Mouse (Mus musculus): Measurements from ENCODE around the gene Ypel2. TPM values are rescaled to one million over a fixed set of nuclear protein-coding genes. Genes with fewer than 3 reads are reported as not detected.
"Not testable (repeated sequence)": the region's sequence is repeated elsewhere in the genome, so short reads cannot be mapped to it uniquely, and the experiment has no call there.

The Ypel2 gene
- 10 to 100 TPM; 26.1 to 31.3 TPM for total RNA-seq (2021)

DNA sequence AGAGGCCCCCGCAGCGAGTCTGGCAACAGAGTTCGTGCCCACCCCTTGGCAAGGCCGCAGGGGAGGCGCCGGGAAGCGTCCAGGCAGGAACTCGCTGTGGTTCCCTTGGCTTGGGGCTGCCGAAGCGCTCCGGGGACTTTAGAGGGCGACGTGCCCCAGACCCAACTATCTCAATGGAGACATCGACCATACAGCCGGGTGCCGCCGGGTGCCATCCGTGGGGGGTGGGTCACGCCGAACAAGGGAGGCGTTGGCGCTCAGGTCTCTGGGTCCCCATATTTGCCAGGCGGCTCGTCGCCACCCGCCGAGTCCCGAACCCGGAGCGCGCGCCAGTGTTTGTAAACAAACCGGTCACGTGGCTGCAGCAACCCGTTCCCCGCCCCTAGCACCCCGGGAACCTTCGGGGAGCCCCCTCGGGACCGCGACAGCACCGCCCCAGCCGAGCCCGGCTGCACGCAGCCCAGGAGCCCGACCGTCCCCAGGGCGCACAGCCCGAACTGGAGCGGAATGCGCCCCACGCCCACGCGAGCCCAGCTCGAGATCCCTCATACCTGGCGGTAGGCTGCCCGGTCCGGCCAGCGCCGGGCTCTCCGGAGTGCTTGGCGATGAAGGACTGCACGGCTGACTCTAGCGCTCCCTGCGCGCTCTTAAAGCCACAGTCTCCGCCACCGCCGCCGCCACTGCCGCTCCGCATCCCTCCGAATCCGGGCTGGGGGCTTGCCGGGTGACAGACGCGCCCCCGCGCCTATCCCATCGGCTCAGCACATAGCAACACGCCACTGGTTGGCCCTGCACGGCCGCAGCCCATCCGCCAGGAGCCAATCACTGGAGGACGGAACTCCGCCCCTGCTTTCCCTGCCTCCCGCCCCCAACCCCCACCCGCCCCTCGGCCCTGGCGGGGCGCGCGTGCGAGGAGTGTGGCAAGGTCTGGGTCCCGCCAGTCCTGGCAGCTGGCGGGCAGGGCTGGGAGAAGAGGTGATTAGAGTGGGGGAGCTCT lies at the start of gene Ypel2:
TSS of gene Ypel2 (minus strand) at position 667 of the 997 bp plus-strand sequence.
- DNase-seq, result peak; percentile 97 to 99
- intact Hi-C loops (cut with DNase I), result loop anchor here (2.0 to 10.0 kb wide), 4 partner anchors 29 to 186 kb away; partner anchors contain the start of gene Dhx40

DNA sequence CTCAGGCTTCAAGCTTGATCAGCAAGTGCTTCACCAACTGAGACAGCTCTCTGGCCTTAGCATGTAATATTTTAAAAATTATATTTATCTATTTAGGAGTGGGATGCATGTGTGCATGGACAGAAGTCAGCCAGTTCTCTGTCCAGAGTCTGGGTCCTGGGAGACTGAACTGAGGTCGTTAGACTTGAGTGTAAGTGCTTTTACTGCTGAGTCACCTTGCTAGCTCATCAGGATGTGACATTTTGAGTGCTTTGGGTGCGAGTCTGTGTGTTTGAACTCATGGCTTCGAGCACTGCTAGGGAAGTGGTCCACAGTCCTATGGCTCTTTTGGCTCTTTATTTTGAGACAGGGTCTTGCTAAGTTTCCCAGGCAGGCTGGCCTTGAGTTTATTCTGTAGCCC lies 49.5 kb upstream of the Ypel2 start:
- no peak for DNase-seq
- intact Hi-C loops (cut with DNase I), result no loop called here

- intact Hi-C loops (cut with DNase I), result no loop called here
These were observed 45.9 kb upstream of the Ypel2 start for GRCm38 (mm10) chr11:87039307-87039963.

GRCm38 (mm10) chr11:87036180-87036579 lies 42.7 kb upstream of the Ypel2 start:
- DNase-seq, result no peak
- intact Hi-C loops (cut with DNase I), result no loop called here

More at GRCm38 (mm10) chr11:87039307-87039963, 45.9 kb upstream of the Ypel2 start:
- DNase-seq, result no peak

GRCm38 (mm10) chr11:87028212-87028611 lies 34.7 kb upstream of the Ypel2 start:
- intact Hi-C loops (cut with DNase I), result no loop called here
- no peak for DNase-seq

- intact Hi-C loops (cut with DNase I), result no loop called here
- peak; percentile 36 to 41 for DNase-seq
These were observed 32.8 kb upstream of the Ypel2 start for GRCm38 (mm10) chr11:87026096-87026875.

DNA sequence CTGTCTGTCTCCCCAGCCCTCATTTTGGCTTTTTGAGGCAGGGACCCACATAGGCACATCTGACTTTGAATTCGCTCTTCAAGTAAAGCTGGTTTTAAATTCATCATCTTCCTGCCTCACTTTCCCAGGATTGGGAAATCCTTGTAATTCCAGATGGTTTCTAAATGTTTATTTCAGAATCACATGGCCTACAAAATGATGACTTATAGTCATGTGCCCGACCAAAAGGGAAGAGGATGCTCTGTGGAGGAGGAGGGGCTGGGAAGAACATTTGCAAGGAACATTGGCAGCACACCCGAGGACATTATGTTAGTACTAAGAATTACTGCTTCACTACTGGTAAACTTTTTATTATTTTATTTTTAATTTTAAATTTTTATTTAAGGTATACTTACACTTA lies 31.8 kb upstream of the Ypel2 start:
- DNase-seq, result no peak
- intact Hi-C loops (cut with DNase I), result no loop called here

DNA sequence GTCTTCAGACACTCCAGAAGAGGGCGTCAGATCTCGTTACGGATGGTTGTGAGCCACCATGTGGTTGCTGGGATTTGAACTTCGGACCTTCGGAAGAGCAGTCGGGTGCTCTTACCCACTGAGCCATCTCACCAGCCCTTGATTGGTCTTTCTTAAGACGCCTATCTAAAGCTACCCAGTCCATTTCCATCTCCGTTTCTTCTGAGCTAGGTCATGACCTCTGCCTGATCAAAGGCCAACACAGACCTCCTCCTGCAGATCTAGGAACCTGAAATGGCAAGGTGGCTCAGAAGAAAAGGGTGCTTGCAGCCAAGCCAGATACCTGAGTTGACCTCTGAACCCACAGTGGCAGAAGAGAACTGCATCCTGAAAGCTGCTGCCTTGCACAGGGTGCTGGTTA lies 29.7 kb upstream of the Ypel2 start:
- intact Hi-C loops (cut with DNase I); DNase-seq: not testable (repeated sequence)

- intact Hi-C loops (cut with DNase I), result no loop called here
- no peak for DNase-seq
These were observed 29.3 kb upstream of the Ypel2 start for GRCm38 (mm10) chr11:87022765-87023164.

- intact Hi-C loops (cut with DNase I), result no loop called here
- DNase-seq, result no peak
These were observed 28.0 kb upstream of the Ypel2 start for GRCm38 (mm10) chr11:87021551-87021950.

- no peak for DNase-seq
- intact Hi-C loops (cut with DNase I), result no loop called here
These were observed 26.9 kb upstream of the Ypel2 start for GRCm38 (mm10) chr11:87020449-87020848.

GRCm38 (mm10) chr11:87019431-87019830 lies 25.9 kb upstream of the Ypel2 start:
- intact Hi-C loops (cut with DNase I), result loop anchor here (10.0 kb wide), 1 partner anchor 365 kb away; no protein-coding TSS in a partner anchor
- no peak for DNase-seq

DNA sequence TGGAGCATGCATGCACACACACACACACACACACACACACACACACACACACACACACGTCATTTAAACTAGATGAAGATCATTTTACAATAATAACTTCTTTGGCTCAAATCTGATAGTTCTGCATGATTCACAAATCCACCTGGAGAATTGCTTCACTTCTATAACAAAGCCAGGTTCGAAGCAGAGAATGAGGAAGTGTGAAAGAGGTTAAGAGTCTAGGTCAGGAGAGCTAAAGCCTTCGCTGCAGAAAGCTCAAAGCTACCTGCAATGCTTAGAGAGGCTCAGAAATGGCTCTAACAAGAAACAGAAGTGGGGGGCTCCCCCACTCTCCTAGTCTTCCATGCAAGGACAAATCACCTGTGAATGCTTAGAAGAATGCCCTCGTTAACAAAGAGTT lies 24.6 kb upstream of the Ypel2 start:
- no peak for DNase-seq
- intact Hi-C loops (cut with DNase I), result loop anchor here (10.0 kb wide), 1 partner anchor 363 kb away; no protein-coding TSS in a partner anchor

DNA sequence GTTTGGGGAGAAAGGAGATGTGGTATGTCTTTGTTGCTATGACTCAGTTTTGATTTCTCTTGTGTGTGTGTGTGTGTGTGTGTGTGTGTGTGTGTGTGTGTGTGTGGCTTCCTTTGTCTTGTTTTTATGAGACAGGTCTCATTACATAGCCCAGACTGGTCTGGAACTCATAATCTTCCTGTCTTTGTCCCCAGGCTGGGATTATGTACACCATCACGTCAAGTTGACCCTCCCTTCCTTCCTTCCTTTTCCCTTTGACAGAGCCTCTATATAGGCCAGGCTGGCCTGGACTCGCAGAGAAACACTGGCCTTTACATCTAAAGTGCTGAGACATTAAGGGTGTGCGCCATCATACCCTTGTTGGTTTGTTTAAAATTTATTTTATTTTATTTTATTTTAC lies 22.2 kb upstream of the Ypel2 start:
- intact Hi-C loops (cut with DNase I), result loop anchor here (10.0 kb wide), 1 partner anchor 361 kb away; no protein-coding TSS in a partner anchor

DNA sequence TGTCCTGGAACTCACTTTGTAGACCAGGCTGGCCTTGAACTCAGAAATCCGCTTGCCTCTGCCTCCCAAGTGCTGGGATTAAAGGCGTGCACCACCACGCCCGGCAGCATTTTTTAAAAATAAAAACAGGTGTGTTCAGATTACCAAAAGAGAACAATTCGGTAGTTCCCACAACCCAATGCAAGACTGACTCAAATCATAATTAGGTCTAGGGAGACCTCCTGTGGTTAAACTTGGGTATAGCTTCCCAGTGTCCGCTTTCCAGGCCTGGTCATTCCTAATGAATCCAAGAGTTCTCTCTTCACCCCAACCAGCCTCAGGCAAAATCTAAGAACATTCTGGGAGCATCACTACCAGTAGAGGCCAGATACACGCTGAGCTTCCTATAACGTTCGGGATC lies 17.0 kb upstream of the Ypel2 start:
- DNase-seq, result peak; percentile 76 to 85
- intact Hi-C loops (cut with DNase I), result loop anchor here (2.0 to 10.0 kb wide), 2 partner anchors 356 to 442 kb away; no protein-coding TSS in a partner anchor

More for the DNA sequence above, 22.2 kb upstream of the Ypel2 start:
- DNase-seq, result no peak

- intact Hi-C loops (cut with DNase I), result no loop called here
These were observed 13.9 kb upstream of the Ypel2 start for GRCm38 (mm10) chr11:87007371-87007770.

DNA sequence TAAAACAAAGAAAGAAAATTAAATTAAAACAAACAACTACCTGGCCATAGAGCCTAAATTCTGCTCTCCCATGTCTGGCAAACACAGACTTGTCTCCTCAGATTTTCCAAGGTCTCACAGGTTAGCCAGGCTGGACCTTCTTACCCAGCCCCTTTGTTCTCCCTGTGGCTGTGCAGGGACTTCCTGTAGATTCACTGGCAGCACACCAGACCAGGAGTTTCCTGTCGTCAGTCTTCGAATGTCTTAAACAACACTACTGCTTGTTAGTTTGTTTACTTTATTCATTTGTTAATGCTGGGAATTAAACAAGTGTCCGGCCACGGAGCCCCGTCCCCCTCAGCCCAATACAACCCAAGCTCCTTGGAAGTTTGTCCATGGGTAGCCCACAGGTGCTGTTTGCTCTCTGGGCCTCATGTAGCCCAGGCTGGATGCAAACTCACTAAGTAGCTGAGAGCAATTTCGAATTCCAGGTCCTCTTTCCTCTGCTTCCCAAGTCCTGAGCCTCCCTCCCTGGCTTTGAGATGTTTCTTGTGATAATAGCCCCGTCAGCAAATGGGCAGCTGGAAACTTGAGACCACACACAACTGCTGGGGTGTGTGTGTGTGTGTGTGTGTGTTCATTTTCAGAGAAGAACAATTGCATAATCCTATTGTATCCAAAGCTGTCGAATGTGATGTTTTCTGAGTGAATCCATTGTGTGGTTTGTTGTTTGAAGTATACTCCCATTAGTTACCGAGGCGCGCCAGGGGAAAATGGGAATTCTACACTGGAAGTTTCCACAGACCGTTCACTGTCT lies 11.7 kb upstream of the Ypel2 start:
- intact Hi-C loops (cut with DNase I), result no loop called here
- peak in 1 of 2 experiments; percentile 20 for DNase-seq

More at GRCm38 (mm10) chr11:87007371-87007770, 13.9 kb upstream of the Ypel2 start:
- no peak for DNase-seq

- intact Hi-C loops (cut with DNase I), result no loop called here
These were observed 8.7 kb upstream of the Ypel2 start for GRCm38 (mm10) chr11:87002078-87002829.

DNA sequence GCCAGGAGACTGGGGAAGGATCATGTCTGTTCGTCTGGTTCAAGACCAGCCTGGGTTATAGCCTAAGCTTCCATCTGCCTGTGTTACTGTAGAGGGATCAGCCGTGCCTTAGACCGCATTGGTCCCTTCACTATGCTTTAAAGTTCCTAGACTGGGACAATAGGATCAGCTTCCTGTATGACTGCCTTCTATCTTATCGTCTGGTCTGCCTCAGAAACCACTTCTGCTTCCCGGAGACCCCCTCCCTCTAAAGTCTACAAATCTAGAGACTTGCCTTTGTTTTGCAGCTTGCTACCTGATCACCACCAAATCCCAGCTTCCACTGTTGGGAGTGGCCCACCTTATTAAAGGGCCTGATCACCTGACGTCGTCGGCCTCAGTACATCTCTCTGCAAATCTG lies 7.7 kb upstream of the Ypel2 start:
- intact Hi-C loops (cut with DNase I), result no loop called here
- DNase-seq, result no peak

More at GRCm38 (mm10) chr11:87002078-87002829, 8.7 kb upstream of the Ypel2 start:
- DNase-seq, result peak in 1 of 2 experiments; percentile 41

Measured in heart, postnatal 10 days (tissue).